Mouse (Mus musculus): ENCODE measurements around the gene Cdh8.
"Not testable (repeated sequence)": the region's sequence is repeated elsewhere in the genome, so short reads cannot be mapped to it uniquely, and the experiment has no call there.

The Cdh8 gene

DNA sequence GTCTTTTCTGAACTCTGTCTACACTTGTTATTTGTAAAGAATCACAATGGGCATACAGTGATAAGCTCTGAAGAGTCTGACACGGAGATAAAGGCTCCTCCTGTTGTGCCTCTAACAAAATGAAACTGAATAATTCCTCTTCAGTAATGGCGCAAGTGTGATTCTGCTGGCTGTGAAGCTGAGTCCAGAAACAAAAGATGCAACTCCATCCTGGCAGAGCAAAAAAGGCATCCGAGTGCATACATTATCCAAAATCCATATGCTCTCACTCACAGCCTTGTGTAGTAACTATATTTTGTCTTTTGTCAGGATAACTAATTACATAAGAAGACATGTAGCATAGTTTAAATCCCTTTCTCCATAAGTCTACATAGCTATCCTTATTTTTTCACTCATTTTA lies 149.1 kb downstream of the Cdh8 start:
- DNase-seq = no peak

DNA sequence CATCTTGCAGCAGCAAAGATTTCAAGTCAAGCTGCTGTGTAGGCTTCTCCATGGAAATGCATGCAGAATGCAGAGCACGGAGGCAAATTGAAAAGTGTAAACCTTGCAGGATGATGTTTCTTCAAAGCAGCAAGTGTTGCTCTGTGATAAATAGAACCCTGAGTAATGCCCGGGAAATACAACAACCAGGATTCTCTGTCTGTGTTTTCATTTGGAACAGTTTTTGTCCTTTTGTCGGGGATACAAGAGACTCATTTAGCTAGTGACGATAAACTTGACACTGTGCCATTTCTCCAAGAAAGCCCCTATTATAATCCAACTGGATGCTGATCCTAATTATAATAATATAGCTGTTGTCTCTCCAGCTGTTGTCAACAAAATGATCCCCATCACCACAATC lies 181.9 kb downstream of the Cdh8 start:
- no peak for DNase-seq

DNA sequence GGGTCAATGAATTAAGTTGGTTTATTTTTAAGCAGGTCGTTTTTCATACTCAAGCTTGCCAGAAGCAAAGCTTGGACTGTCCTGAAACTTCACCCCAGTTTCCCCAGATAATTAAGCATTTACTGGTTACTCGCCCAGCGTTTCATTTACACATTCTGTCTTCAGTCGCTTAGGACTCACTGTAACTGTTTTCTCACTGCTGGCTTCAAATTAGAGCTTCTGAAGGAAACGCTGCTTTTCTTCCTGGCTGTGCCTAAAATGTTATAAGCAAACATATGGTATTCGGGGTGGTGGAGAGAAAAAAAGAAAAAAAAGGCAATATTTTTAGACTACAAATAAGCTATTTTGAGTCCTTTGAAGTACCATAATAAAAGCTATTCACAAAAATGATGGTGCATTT lies 192.6 kb downstream of the Cdh8 start:
- DNase-seq = no peak

DNA sequence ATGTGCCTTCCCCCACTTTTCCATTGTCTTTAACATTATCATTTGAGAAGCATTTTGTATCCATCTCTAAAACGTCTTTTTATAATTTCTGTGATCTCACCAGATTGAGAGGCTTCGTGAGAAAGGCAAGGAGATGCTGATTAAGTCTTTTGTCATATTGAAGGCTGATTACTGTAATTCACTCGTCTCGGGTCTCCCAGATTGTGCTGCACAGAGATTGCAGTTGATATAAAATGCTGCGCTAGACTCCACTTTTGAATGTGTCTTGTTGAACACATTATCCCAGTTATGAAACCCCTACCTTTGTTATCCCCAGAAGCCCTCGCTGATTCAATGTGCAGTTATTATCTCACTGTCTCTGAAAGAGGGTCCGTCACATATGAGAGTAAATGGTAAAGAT lies 211.1 kb downstream of the Cdh8 start:
- DNase-seq = no peak

DNA sequence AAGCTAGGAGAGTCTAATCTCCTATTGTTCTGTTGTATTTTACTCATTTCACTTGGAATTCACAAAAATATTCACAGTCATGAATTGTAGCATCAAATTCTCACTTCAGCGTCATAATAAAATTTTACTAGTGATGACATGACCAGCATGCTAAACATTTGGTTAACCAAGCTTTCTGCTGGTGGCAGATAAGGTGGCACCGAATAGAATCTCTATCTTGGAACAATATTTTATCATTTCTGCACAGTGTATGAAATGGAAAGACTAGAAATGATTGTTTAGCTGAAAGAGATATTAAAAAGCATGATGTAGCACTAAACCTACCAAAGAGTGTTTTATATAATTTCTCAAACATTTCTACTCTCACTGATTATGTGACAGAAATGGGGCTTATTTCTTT lies 225.6 kb downstream of the Cdh8 start:
- DNase-seq = no peak

DNA sequence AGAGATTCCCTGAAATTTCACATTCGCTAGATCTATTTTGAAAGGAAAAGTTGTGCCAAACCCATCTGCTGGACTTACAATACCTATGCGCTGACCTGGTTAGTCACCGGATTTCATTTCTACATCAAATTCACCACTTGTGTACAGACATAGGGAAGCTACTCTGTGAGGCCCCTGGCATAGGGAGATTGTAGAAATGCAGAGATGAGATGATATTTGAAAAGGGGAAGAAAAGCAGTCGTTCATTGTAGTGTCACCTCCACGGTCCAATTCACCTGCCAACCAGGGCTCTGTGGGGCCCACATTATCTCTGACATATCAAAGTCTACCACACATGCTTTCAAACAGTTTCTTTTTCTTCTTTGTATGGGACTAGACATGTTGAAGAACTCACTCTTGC lies 229.4 kb downstream of the Cdh8 start:
- no peak for DNase-seq

DNA sequence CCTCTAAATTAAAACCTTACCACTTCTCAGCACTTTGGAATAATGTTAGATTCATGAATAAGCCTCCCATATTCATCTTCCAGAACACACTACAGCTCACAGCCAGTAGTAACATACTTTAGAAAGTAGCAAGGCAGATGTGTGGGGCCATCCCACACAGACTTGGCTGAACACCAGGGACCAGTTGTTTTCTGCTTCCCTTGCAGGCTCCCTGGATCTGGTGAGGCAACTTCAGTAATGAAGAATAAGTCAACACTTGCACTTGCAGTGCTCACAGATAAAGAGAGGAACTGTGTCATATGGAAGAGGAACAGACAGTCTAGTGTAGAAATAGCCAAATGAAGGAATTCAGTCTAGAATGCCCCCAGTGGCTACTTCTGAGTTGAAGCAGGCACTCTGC lies 232.1 kb downstream of the Cdh8 start:
- DNase-seq = no peak

DNA sequence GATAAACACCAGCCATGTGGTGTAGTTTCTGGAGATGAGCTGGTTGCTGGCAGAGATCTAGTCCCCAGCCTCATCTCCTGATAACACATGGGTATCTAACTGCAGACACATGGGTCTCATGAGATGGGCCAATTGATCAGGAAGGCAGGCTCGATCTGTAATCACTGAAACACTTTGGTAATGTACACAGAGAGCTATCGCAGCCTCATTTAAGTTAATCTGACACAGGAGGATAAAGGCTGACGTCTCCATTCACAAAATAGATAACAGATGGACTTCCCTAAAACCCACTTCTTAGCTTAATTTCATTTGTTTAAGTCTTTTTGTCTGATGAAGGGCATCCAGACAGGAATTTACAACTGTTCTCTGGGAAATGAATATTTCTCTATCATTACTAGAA lies 249.3 kb downstream of the Cdh8 start:
- DNase-seq = no peak

DNA sequence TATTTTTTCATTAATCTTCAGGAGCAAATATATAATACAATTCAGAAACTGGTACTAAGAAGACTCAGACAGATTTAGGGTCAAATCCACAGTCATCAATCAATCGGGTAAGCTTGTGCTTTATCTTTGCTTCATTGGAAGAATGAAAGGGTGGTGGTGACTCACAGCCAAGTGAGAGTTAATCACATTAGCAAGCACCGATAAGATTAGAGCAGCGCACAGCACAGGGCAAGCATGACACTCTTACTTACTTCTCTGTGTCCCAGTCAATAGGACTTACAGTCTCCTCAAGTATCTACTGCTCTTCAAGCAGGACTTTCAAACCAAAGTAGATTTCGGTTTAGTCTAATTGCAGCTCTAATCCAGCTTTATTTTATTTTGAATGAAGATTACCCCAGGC lies 254.6 kb downstream of the Cdh8 start:
- DNase-seq = no peak

- DNase-seq = no peak
These were observed 270.8 kb downstream of the Cdh8 start for GRCm38 (mm10) chr8:99145436-99145835.

GRCm38 (mm10) chr8:99144761-99145160 lies 271.5 kb downstream of the Cdh8 start:
- DNase-seq = not testable (repeated sequence)

GRCm38 (mm10) chr8:99098453-99098852 lies 317.8 kb downstream of the Cdh8 start:
- no peak for DNase-seq

GRCm38 (mm10) chr8:99051344-99051743 lies 364.9 kb downstream of the Cdh8 start:
- no peak for DNase-seq

DNA sequence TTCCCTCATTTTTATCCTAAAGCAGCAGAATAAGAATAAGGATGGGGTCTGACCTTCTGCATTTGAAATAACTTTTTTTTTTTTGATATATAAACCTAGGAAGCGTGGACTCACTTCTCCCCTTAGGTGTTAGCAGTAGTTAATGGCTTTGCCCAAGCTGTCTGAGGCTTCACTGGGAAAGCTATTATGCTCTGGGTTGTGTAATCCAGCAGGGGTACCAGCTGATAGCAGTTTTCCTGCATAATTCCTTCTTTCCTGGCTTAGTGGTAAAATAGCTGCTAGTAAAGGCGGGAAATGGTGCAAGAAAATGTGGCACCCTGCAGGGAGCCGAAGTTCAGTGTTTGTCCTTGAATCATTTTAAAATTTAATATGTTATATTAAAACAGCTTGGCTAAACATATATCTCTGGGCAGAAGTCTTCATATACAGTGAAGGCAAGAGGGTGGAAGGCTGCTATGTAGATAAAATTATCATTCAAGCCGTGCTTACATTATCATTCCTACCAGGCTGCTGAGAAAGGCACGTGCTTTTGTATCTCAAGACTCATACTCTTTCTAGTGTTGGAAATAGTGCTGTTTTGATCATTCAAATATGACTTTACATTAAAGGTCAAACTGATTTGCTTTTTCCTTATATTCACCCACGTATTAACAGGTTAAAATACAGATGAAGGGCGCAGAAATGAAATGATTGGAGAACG lies 367.5 kb downstream of the Cdh8 start:
- DNase-seq = no peak

DNA sequence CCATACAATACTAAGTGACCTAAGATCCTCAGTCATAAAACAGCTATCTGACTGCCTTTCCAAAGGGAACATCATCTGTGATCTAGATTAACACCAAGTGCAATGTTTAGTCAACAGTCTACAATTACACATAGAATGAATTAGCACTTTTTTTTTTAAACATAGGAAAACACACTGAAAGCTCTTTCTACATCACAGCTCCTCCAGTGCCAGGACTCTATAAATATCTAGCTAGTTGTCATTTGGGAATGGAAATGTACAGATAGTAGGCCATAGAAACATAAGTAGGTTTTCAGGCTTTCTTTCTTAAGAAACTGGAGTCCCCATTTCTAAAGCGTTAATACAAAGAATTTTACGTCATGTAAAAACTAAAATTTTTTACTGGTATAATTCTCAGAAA lies 375.8 kb downstream of the Cdh8 start:
- no peak for DNase-seq

GRCm38 (mm10) chr8:99031060-99031459 lies 385.2 kb downstream of the Cdh8 start:
- DNase-seq = no peak
